Mouse (Mus musculus): ENCODE measurements around the gene Wwp2.

- TF ChIP-seq CTCF (conservative IDR thresholded peaks at IDR 0.05; ENCODE audit: insufficient read depth, insufficient read length, low read depth, low read length) = no peak
- no peak for TF ChIP-seq POLR2A (IDR thresholded peaks at IDR 0.05; ENCODE audit: low read depth, low read length)
Observed at GRCm38 (mm10) chr8:107389557-107389956, 46.6 kb upstream of the Wwp2 start.

Measured in kidney, adult 2 months (tissue).